Mouse (Mus musculus): ENCODE data around the gene Il21r. TPM values are rescaled to one million over a fixed set of nuclear protein-coding genes. Genes with fewer than 3 reads are reported as not detected.

The Il21r gene
- total and polyA plus RNA-seq, 3 experiments = 0.06 TPM; not detected in 2

DNA sequence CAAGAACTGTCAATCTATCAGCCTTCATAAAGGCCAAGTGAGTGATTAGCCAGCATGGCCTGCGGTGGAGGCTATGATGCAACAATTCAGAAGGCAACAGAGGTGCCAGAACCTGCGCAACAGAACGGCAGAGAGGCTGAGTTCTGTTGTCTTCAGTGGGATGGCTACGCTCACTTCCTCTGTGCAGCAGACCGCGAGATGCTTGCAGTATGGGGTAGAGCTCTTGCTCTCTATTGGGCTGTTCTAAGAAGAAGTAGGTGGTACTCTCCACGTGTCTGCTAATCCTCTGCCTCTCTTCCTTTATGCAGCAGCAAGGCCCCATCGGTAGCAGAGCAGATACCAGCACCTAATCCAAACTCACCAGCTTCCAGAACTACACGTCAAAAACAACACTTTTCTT lies 76.7 kb downstream of the Il21r start:
- no peak for TF ChIP-seq BHLHE40 (IDR thresholded peaks at IDR 0.05; ENCODE audit: borderline replicate concordance, low read depth, low read length)
- no peak for TF ChIP-seq EP300 (IDR thresholded peaks at IDR 0.05; ENCODE audit: low read depth in 1 of 2, low read length in 2 of 2)
- TF ChIP-seq HCFC1 (IDR thresholded peaks at IDR 0.05; ENCODE audit: low read depth, low read length) = no peak
- TF ChIP-seq ZKSCAN1 (IDR thresholded peaks at IDR 0.05; ENCODE audit: low read depth, low read length) = no peak
- no peak for TF ChIP-seq CHD1 (IDR thresholded peaks at IDR 0.05; ENCODE audit: low read depth, low read length)
- no peak for TF ChIP-seq ETS1 (IDR thresholded peaks at IDR 0.05; ENCODE audit: low read depth, low read length)
- no peak for TF ChIP-seq CTCF (IDR thresholded peaks at IDR 0.05 in 2 of 3, conservative IDR thresholded peaks at IDR 0.05 in 1 of 3; ENCODE audit: control insufficient read depth in 1 of 3, insufficient read depth in 1 of 3, low read depth in 2 of 3, low read length in 3 of 3, poor library complexity in 1 of 3, severe bottlenecking in 1 of 3)
- TF ChIP-seq MYB (IDR thresholded peaks at IDR 0.05; ENCODE audit: low read depth, low read length) = no peak
- TF ChIP-seq POLR2A (IDR thresholded peaks at IDR 0.05; ENCODE audit: control insufficient read depth in 1 of 2, insufficient read depth in 1 of 2, low read depth in 1 of 2, low read length in 2 of 2, poor library complexity in 1 of 2) = no peak
- TF ChIP-seq RAD21 (IDR thresholded peaks at IDR 0.05; ENCODE audit: low read depth, low read length) = no peak
- no peak for TF ChIP-seq E2F4 (IDR thresholded peaks at IDR 0.05; ENCODE audit: borderline replicate concordance, low read depth, low read length)
- TF ChIP-seq MEF2A (IDR thresholded peaks at IDR 0.05; ENCODE audit: extremely low read depth, insufficient replicate concordance, low read depth, low read length, poor library complexity, severe bottlenecking) = no peak
- no peak for TF ChIP-seq MYC (IDR thresholded peaks at IDR 0.05; ENCODE audit: low read depth, low read length)
- TF ChIP-seq POLR2AphosphoS5 (IDR thresholded peaks at IDR 0.05; ENCODE audit: borderline replicate concordance, low read depth, low read length) = no peak
- Histone ChIP-seq H3K79me2 (ENCODE audit: control insufficient read depth, insufficient read depth, low read length, poor library complexity) (no peaks in the 10 kb centered on the region), H3K27me3 (ENCODE audit: control insufficient read depth in 1 of 2, insufficient read depth in 2 of 2, low read length in 2 of 2) (no peaks in the 10 kb centered on the region), H3K27ac (ENCODE audit: control insufficient read depth, low read depth, low read length) (no peak overlapping the region), H3K4me3 (ENCODE audit: control insufficient read depth in 1 of 2, insufficient read depth in 1 of 2, low read depth in 2 of 2, low read length in 2 of 2) (no peak overlapping the region), H3K4me1 (ENCODE audit: control insufficient read depth in 1 of 2, insufficient read depth in 2 of 2, low read length in 2 of 2) (no peaks in the 10 kb centered on the region), H3K36me3 (ENCODE audit: control insufficient read depth in 1 of 2, insufficient read depth in 2 of 2, low read length in 2 of 2) (peaks cover 0 to 15% of the 10 kb centered on the region in 2 experiments; a peak in 2 of 4 replicates), H3K9me3 (replicated peaks; ENCODE audit: insufficient read depth, low read length) (no peaks in the 10 kb centered on the region), H3K9ac (ENCODE audit: control insufficient read depth, low read depth, low read length, poor library complexity, severe bottlenecking) (no peak overlapping the region)
- DNase-seq (ENCODE audit: low read depth, low spot score) = no peak

Other genes with a start within 250 kb of the Il21r start
- 10.3 and 14.7 TPM in 2 replicates for gene Kdm8, start 158.8 kb upstream of the Il21r start, total RNA-seq (2012; rRNA removed)
- gene Kdm8, start 158.8 kb upstream of the Il21r start, polyA plus RNA-seq (2012; ENCODE audit: insufficient read depth in 1 of 2, insufficient read length in 2 of 2, low read depth in 1 of 2, low replicate concordance in 2 of 2, missing spikeins in 1 of 2) = 10 to 100 TPM in 1 of 2 experiments, not detected in 1; 11.6 TPM
- gene Nsmce1, start 111.8 kb upstream of the Il21r start, total RNA-seq (2012; rRNA removed) = 58.1 and 59.7 TPM in 2 replicates
- 10 to 100 TPM in 1 of 2 experiments, not detected in 1; 59.2 TPM for gene Nsmce1, start 111.8 kb upstream of the Il21r start, polyA plus RNA-seq (2012; ENCODE audit: insufficient read depth in 1 of 2, insufficient read length in 2 of 2, low read depth in 1 of 2, low replicate concordance in 2 of 2, missing spikeins in 1 of 2)
- gene Il4ra, start 51.3 kb upstream of the Il21r start, total RNA-seq (2012; rRNA removed) = 2.9 and 3.6 TPM in 2 replicates
- 1 to 10 TPM in 1 of 2 experiments, not detected in 1; 5.0 TPM for gene Il4ra, start 51.3 kb upstream of the Il21r start, polyA plus RNA-seq (2012; ENCODE audit: insufficient read depth in 1 of 2, insufficient read length in 2 of 2, low read depth in 1 of 2, low replicate concordance in 2 of 2, missing spikeins in 1 of 2)
- gene Gtf3c1, start 104.4 kb downstream of the Il21r start, total RNA-seq (2012; rRNA removed) = 23.7 and 24.4 TPM in 2 replicates
- gene Gtf3c1, start 104.4 kb downstream of the Il21r start, polyA plus RNA-seq (2012; ENCODE audit: insufficient read depth in 1 of 2, insufficient read length in 2 of 2, low read depth in 1 of 2, low replicate concordance in 2 of 2, missing spikeins in 1 of 2) = 10 to 100 TPM in 1 of 2 experiments, not detected in 1; 36.1 TPM
- gene D430042O09Rik, start 104.5 kb downstream of the Il21r start, total RNA-seq (2012; rRNA removed) = 6.2 and 6.9 TPM in 2 replicates
- gene D430042O09Rik, start 104.5 kb downstream of the Il21r start, polyA plus RNA-seq (2012; ENCODE audit: insufficient read depth in 1 of 2, insufficient read length in 2 of 2, low read depth in 1 of 2, low replicate concordance in 2 of 2, missing spikeins in 1 of 2) = 10 to 100 TPM in 1 of 2 experiments, not detected in 1; 12.8 TPM